Mouse (Mus musculus): ENCODE data around the gene Notch2. TPM values are rescaled to one million over a fixed set of nuclear protein-coding genes. Genes with fewer than 3 reads are reported as not detected.
A peak's percentile ranks its signal among the peaks of the same experiment; 100 is the strongest.

The Notch2 gene
- polyA plus RNA-seq, 1 experiment from 2014 or later, result 33.8 TPM

- no peak overlapping the region for H3K4me2 ChIP-seq
- H3K36me3 ChIP-seq, result no peaks in the 10 kb centered on the region
- H3K9ac ChIP-seq, result no peak overlapping the region
- H3K4me3 ChIP-seq (replicated peaks), result no peak overlapping the region
- H3K27me3 ChIP-seq, result no peaks in the 10 kb centered on the region
- no peak for ATAC-seq (replicated peaks; ENCODE audit: low FRiP score)
- no peak overlapping the region for H3K27ac ChIP-seq
- H3K9me3 ChIP-seq (replicated peaks), result no peaks in the 10 kb centered on the region
- 84% methylated on average over 8 of the region's 8 CpGs for WGBS
- H3K4me1 ChIP-seq, result 0 out of 2 replicates have a peak, but pooled peaks cover 2% of the 10 kb centered on the region
These were observed 32.5 kb upstream of the Notch2 start for GRCm38 (mm10) chr3:97980683-97981327.

- no peaks in the 10 kb centered on the region for H3K9me3 ChIP-seq (replicated peaks)
- H3K4me3 ChIP-seq (replicated peaks), result no peak overlapping the region
- 32% methylated on average over 3 of the region's 3 CpGs for WGBS
- H3K4me1 ChIP-seq, result 0 out of 2 replicates have a peak, but pooled peaks cover 2% of the 10 kb centered on the region
- peak; percentile 84 for ATAC-seq (replicated peaks; ENCODE audit: low FRiP score)
- H3K27me3 ChIP-seq, result no peaks in the 10 kb centered on the region
- H3K4me2 ChIP-seq, result no peak overlapping the region
- no peak overlapping the region for H3K27ac ChIP-seq
- no peak overlapping the region for H3K9ac ChIP-seq
- H3K36me3 ChIP-seq, result no peaks in the 10 kb centered on the region
These were observed 31.9 kb upstream of the Notch2 start for GRCm38 (mm10) chr3:97981376-97981906.

- H3K27ac ChIP-seq, result no peak overlapping the region
- no peak overlapping the region for H3K9ac ChIP-seq
- 71% methylated on average over 10 of the region's 10 CpGs for WGBS
- H3K4me3 ChIP-seq (replicated peaks), result no peak overlapping the region
- no peaks in the 10 kb centered on the region for H3K9me3 ChIP-seq (replicated peaks)
- ATAC-seq (replicated peaks; ENCODE audit: low FRiP score), result no peak
- H3K4me2 ChIP-seq, result no peak overlapping the region
- no peaks in the 10 kb centered on the region for H3K27me3 ChIP-seq
- H3K4me1 ChIP-seq, result no peaks in the 10 kb centered on the region
- H3K36me3 ChIP-seq, result no peaks in the 10 kb centered on the region
These were observed 28.3 kb upstream of the Notch2 start for GRCm38 (mm10) chr3:97984870-97985506.

GRCm38 (mm10) chr3:97985691-97986090, 27.6 kb upstream of the Notch2 start:
- H3K4me2 ChIP-seq, result no peak overlapping the region
- H3K27me3 ChIP-seq, result no peaks in the 10 kb centered on the region
- no peak overlapping the region for H3K4me3 ChIP-seq (replicated peaks)
- no peak for ATAC-seq (replicated peaks; ENCODE audit: low FRiP score)
- no peaks in the 10 kb centered on the region for H3K4me1 ChIP-seq
- no peak overlapping the region for H3K9ac ChIP-seq
- no peak overlapping the region for H3K27ac ChIP-seq
- 89% methylated on average over 3 of the region's 3 CpGs for WGBS
- no peaks in the 10 kb centered on the region for H3K36me3 ChIP-seq
- no peaks in the 10 kb centered on the region for H3K9me3 ChIP-seq (replicated peaks)

GRCm38 (mm10) chr3:97987153-97987552, 26.2 kb upstream of the Notch2 start:
- H3K4me3 ChIP-seq (replicated peaks), result no peak overlapping the region
- no peaks in the 10 kb centered on the region for H3K36me3 ChIP-seq
- ATAC-seq (replicated peaks; ENCODE audit: low FRiP score), result no peak
- H3K9ac ChIP-seq, result no peak overlapping the region
- H3K4me2 ChIP-seq, result no peak overlapping the region
- no peaks in the 10 kb centered on the region for H3K27me3 ChIP-seq
- H3K27ac ChIP-seq, result no peak overlapping the region
- WGBS, result 94% methylated on average over 3 of the region's 3 CpGs
- H3K9me3 ChIP-seq (replicated peaks), result no peaks in the 10 kb centered on the region
- no peaks in the 10 kb centered on the region for H3K4me1 ChIP-seq

GRCm38 (mm10) chr3:97988756-97989155, 24.6 kb upstream of the Notch2 start:
- no peak overlapping the region for H3K9ac ChIP-seq
- WGBS, result 53% methylated on average over 4 of the region's 4 CpGs
- H3K4me2 ChIP-seq, result no peak overlapping the region
- no peak overlapping the region for H3K4me3 ChIP-seq (replicated peaks)
- H3K27me3 ChIP-seq, result no peaks in the 10 kb centered on the region
- H3K36me3 ChIP-seq, result no peaks in the 10 kb centered on the region
- H3K9me3 ChIP-seq (replicated peaks), result no peaks in the 10 kb centered on the region
- peaks cover 5% of the 10 kb centered on the region; the same call in 1 of the 2 replicates for H3K4me1 ChIP-seq
- no peak overlapping the region for H3K27ac ChIP-seq
- ATAC-seq (replicated peaks; ENCODE audit: low FRiP score), result no peak; the same call in 1 of the 2 replicates

- no peak for ATAC-seq (replicated peaks; ENCODE audit: low FRiP score)
- H3K36me3 ChIP-seq, result no peaks in the 10 kb centered on the region
- WGBS, result 92% methylated on average over 5 of the region's 5 CpGs
- H3K27ac ChIP-seq, result no peak overlapping the region
- no peaks in the 10 kb centered on the region for H3K27me3 ChIP-seq
- H3K9ac ChIP-seq, result no peak overlapping the region
- no peak overlapping the region for H3K4me2 ChIP-seq
- no peak overlapping the region for H3K4me3 ChIP-seq (replicated peaks)
- H3K9me3 ChIP-seq (replicated peaks), result no peaks in the 10 kb centered on the region
- H3K4me1 ChIP-seq, result peaks cover 5% of the 10 kb centered on the region; the same call in 1 of the 2 replicates
These were observed 22.8 kb upstream of the Notch2 start for GRCm38 (mm10) chr3:97990576-97990975.

- Histone ChIP-seq H3K4me3 (replicated peaks) (no peak overlapping the region), H3K4me1 (peaks cover 5% of the 10 kb centered on the region; the same call in 1 of the 2 replicates), H3K9ac (no peak overlapping the region), H3K27ac (no peak overlapping the region), H3K9me3 (replicated peaks) (no peaks in the 10 kb centered on the region), H3K36me3 (no peaks in the 10 kb centered on the region), H3K4me2 (no peak overlapping the region), H3K27me3 (no peaks in the 10 kb centered on the region)
- ATAC-seq (replicated peaks; ENCODE audit: low FRiP score), result no peak
- WGBS, result 47% methylated on average over 4 of the region's 4 CpGs
These were observed 21.0 kb upstream of the Notch2 start for GRCm38 (mm10) chr3:97992289-97992688.

- Histone ChIP-seq H3K4me1 (peaks cover 5% of the 10 kb centered on the region; the same call in 1 of the 2 replicates), H3K4me2 (no peak overlapping the region), H3K36me3 (no peaks in the 10 kb centered on the region), H3K27me3 (no peaks in the 10 kb centered on the region), H3K27ac (no peak overlapping the region), H3K9ac (no peak overlapping the region), H3K9me3 (replicated peaks) (no peaks in the 10 kb centered on the region), H3K4me3 (replicated peaks) (no peak overlapping the region)
- no peak for ATAC-seq (replicated peaks; ENCODE audit: low FRiP score)
- 49% methylated on average over 5 of the region's 5 CpGs for WGBS
These were observed 20.1 kb upstream of the Notch2 start for GRCm38 (mm10) chr3:97993196-97993595.

GRCm38 (mm10) chr3:97993920-97994545, 19.3 kb upstream of the Notch2 start:
- no peaks in the 10 kb centered on the region for H3K9me3 ChIP-seq (replicated peaks)
- ATAC-seq (replicated peaks; ENCODE audit: low FRiP score), result no peak
- H3K9ac ChIP-seq, result no peak overlapping the region
- H3K4me3 ChIP-seq (replicated peaks), result no peak overlapping the region
- peaks cover 5% of the 10 kb centered on the region; the same call in 1 of the 2 replicates for H3K4me1 ChIP-seq
- H3K27me3 ChIP-seq, result no peaks in the 10 kb centered on the region
- H3K27ac ChIP-seq, result no peak overlapping the region
- H3K4me2 ChIP-seq, result no peak overlapping the region
- WGBS, result 94% methylated on average over 3 of the region's 3 CpGs
- no peaks in the 10 kb centered on the region for H3K36me3 ChIP-seq

- ATAC-seq (replicated peaks; ENCODE audit: low FRiP score), result no peak
- no peak overlapping the region for H3K4me2 ChIP-seq
- no peaks in the 10 kb centered on the region for H3K27me3 ChIP-seq
- 88% methylated on average over 5 of the region's 5 CpGs for WGBS
- no peak overlapping the region for H3K27ac ChIP-seq
- no peaks in the 10 kb centered on the region for H3K9me3 ChIP-seq (replicated peaks)
- no peaks in the 10 kb centered on the region for H3K36me3 ChIP-seq
- no peak overlapping the region for H3K9ac ChIP-seq
- peaks cover 5% of the 10 kb centered on the region; the same call in 1 of the 2 replicates for H3K4me1 ChIP-seq
- H3K4me3 ChIP-seq (replicated peaks), result no peak overlapping the region
These were observed 18.5 kb upstream of the Notch2 start for GRCm38 (mm10) chr3:97994818-97995217.

- WGBS, result 68% methylated on average over 4 of the region's 4 CpGs
- Histone ChIP-seq H3K36me3 (no peaks in the 10 kb centered on the region), H3K27ac (no peak overlapping the region), H3K9me3 (replicated peaks) (no peaks in the 10 kb centered on the region), H3K27me3 (no peaks in the 10 kb centered on the region), H3K4me2 (no peak overlapping the region), H3K4me1 (no peaks in the 10 kb centered on the region; the same call in 1 of the 2 replicates), H3K9ac (no peak overlapping the region), H3K4me3 (replicated peaks) (no peak overlapping the region)
- ATAC-seq (replicated peaks; ENCODE audit: low FRiP score), result no peak
These were observed 15.0 kb upstream of the Notch2 start for GRCm38 (mm10) chr3:97998349-97998748.

Data from kidney, embryonic 15.5 days (tissue).